Mouse (Mus musculus) colon, adult 2 months (tissue): Measurements from ENCODE around the gene Olfr292. TPM values are rescaled to one million over a fixed set of nuclear protein-coding genes. Genes with fewer than 3 reads are reported as not detected.

Source experiments
- polyA plus RNA-seq: library from polyadenylated mRNA; depleted of rRNA; stranded (reverse); fragments of >200 nt; gene quantifications from 2 replicates; pipeline ENCODE4 v1.2.3, GENCODE M21; 2012; rRNA removed

The Olfr292 gene
- polyA plus RNA-seq = not detected in 2 replicates

DNA sequence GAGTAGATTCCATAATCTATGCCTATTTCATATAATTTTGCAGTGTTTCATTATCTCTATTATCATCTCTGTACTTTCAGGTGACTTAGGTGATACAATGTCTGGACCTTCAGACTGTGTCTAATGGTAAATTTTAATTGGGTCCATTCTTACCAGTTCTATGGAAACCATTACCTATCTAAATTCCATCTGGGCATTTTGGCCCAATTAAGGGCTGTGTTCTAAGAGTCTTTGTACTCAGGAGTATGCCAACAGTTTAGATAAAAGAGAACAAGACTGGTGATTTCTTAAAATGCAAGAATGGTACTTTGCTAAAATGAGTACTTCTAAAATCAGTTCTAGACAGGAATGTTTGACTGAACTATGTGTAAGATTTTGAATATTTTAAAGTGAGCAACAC is at the start of gene Olfr292:
Gene Olfr292, plus strand, starts transcription at position 301 of the 400 bp plus-strand sequence.

GRCm38 (mm10) chr7:86648761-86649160 is 39.4 kb upstream of the Olfr292 start, which contains the start of gene Olfr293:
Olfr293 (plus strand) TSS chr7:86649061.

Other genes with a start within 250 kb of the Olfr292 start
- gene Olfr299, start 228.4 kb upstream of the Olfr292 start, polyA plus RNA-seq = not detected in 2 replicates
- not detected in 2 replicates for gene Olfr298, start 195.8 kb upstream of the Olfr292 start, polyA plus RNA-seq
- gene Olfr297, start 168.4 kb upstream of the Olfr292 start, polyA plus RNA-seq = not detected in 2 replicates
- gene Olfr295, start 104.5 kb upstream of the Olfr292 start, polyA plus RNA-seq = not detected in 2 replicates
- gene Olfr294, start 71.7 kb upstream of the Olfr292 start, polyA plus RNA-seq = not detected in 2 replicates
- not detected in 2 replicates for gene Olfr293, start 39.3 kb upstream of the Olfr292 start, polyA plus RNA-seq
- not detected in 2 replicates for gene Folh1, start 87.6 kb downstream of the Olfr292 start, polyA plus RNA-seq
- not detected in 2 replicates for gene Vmn2r77, start 106.7 kb downstream of the Olfr292 start, polyA plus RNA-seq
- gene Vmn2r78, start 226.8 kb downstream of the Olfr292 start, polyA plus RNA-seq = not detected in 2 replicates